Mouse (Mus musculus): ENCODE results near the gene AU018091. TPM values are rescaled to one million over a fixed set of nuclear protein-coding genes. Genes with fewer than 3 reads are reported as not detected.
"Not testable (repeated sequence)": the region's sequence is repeated elsewhere in the genome, so short reads cannot be mapped to it uniquely, and the experiment has no call there.

The AU018091 gene
- total and polyA plus RNA-seq, 2 experiments from 2014 or later = not detected

GRCm38 (mm10) chr7:3186136-3186535 is 17.1 kb upstream of the AU018091 start:
- H3K9ac ChIP-seq (replicated peaks; ENCODE audit: low read length, poor library complexity, severe bottlenecking) = no peak overlapping the region
- TF ChIP-seq CTCF (IDR thresholded peaks at IDR 0.05) = no peak
- WGBS = 82% methylated on average over 1 of the region's 1 CpGs

GRCm38 (mm10) chr7:3184394-3184793 is 15.4 kb upstream of the AU018091 start:
- H3K36me3 ChIP-seq (ENCODE audit: insufficient read depth, low read length) = no peaks in the 10 kb centered on the region
- H3K4me2 ChIP-seq (ENCODE audit: low read depth, low read length, poor library complexity, severe bottlenecking) = no peak overlapping the region
- no peak overlapping the region for H3K4me3 ChIP-seq (ENCODE audit: low read depth, low read length)
- 44% methylated on average over 4 of the region's 4 CpGs for WGBS
- no peaks in the 10 kb centered on the region for H3K4me1 ChIP-seq (ENCODE audit: insufficient read depth, low read length)
- peak; percentile 54 for TF ChIP-seq CTCF (IDR thresholded peaks at IDR 0.05)
- no peaks in the 10 kb centered on the region for H3K27me3 ChIP-seq (ENCODE audit: insufficient read depth, low read length)
- no peak overlapping the region for H3K27ac ChIP-seq (ENCODE audit: low read depth, low read length)
- ATAC-seq (ENCODE audit: low FRiP score) (no peak), DNase-seq (ENCODE audit: low spot score) (peak; percentile 9)
- no peaks in the 10 kb centered on the region for H3K9me3 ChIP-seq (ENCODE audit: low read length)
- no peak overlapping the region for H3K9ac ChIP-seq (replicated peaks; ENCODE audit: low read length, poor library complexity, severe bottlenecking)

More at GRCm38 (mm10) chr7:3186136-3186535, 17.1 kb upstream of the AU018091 start:
- no peak for ATAC-seq (ENCODE audit: low FRiP score)
- no peaks in the 10 kb centered on the region for H3K4me1 ChIP-seq (ENCODE audit: insufficient read depth, low read length)
- no peak overlapping the region for H3K4me2 ChIP-seq (ENCODE audit: low read depth, low read length, poor library complexity, severe bottlenecking)
- H3K36me3 ChIP-seq (ENCODE audit: insufficient read depth, low read length) = no peaks in the 10 kb centered on the region
- no peak overlapping the region for H3K27ac ChIP-seq (ENCODE audit: low read depth, low read length)
- H3K9me3 ChIP-seq (ENCODE audit: low read length) = no peaks in the 10 kb centered on the region
- H3K27me3 ChIP-seq (ENCODE audit: insufficient read depth, low read length) = no peaks in the 10 kb centered on the region
- H3K4me3 ChIP-seq (ENCODE audit: low read depth, low read length) = no peak overlapping the region
- DNase-seq (ENCODE audit: low spot score) = no peak

GRCm38 (mm10) chr7:3180958-3181357 is 12.0 kb upstream of the AU018091 start:
- H3K4me3 ChIP-seq (ENCODE audit: low read depth, low read length); H3K4me1 ChIP-seq (ENCODE audit: insufficient read depth, low read length); H3K27ac ChIP-seq (ENCODE audit: low read depth, low read length); H3K27me3 ChIP-seq (ENCODE audit: insufficient read depth, low read length); H3K4me2 ChIP-seq (ENCODE audit: low read depth, low read length, poor library complexity, severe bottlenecking); H3K9ac ChIP-seq (replicated peaks; ENCODE audit: low read length, poor library complexity, severe bottlenecking); DNase-seq (ENCODE audit: low spot score); ATAC-seq (ENCODE audit: low FRiP score); H3K9me3 ChIP-seq (ENCODE audit: low read length); H3K36me3 ChIP-seq (ENCODE audit: insufficient read depth, low read length): not testable (repeated sequence)
- WGBS = 93% methylated on average over 22 of the region's 24 CpGs

GRCm38 (mm10) chr7:3168296-3168695 is 707 bp downstream of the AU018091 start:
- WGBS = 91% methylated on average over 1 of the region's 1 CpGs
- Histone ChIP-seq H3K4me2 (ENCODE audit: low read depth, low read length, poor library complexity, severe bottlenecking) (no peak overlapping the region), H3K9ac (replicated peaks; ENCODE audit: low read length, poor library complexity, severe bottlenecking) (no peak overlapping the region), H3K4me1 (ENCODE audit: insufficient read depth, low read length) (no peaks in the 10 kb centered on the region), H3K9me3 (ENCODE audit: low read length) (no peaks in the 10 kb centered on the region), H3K36me3 (ENCODE audit: insufficient read depth, low read length) (no peaks in the 10 kb centered on the region), H3K4me3 (ENCODE audit: low read depth, low read length) (no peak overlapping the region), H3K27me3 (ENCODE audit: insufficient read depth, low read length) (no peaks in the 10 kb centered on the region), H3K27ac (ENCODE audit: low read depth, low read length) (no peak overlapping the region)
- TF ChIP-seq CTCF (IDR thresholded peaks at IDR 0.05) = no peak
- DNase-seq (ENCODE audit: low spot score) (no peak), ATAC-seq (ENCODE audit: low FRiP score) (no peak)

GRCm38 (mm10) chr7:3166270-3166669 is 2.7 kb downstream of the AU018091 start:
- no peak overlapping the region for H3K4me2 ChIP-seq (ENCODE audit: low read depth, low read length, poor library complexity, severe bottlenecking)
- H3K36me3 ChIP-seq (ENCODE audit: insufficient read depth, low read length) = no peaks in the 10 kb centered on the region
- no peak overlapping the region for H3K27ac ChIP-seq (ENCODE audit: low read depth, low read length)
- no peak overlapping the region for H3K4me3 ChIP-seq (ENCODE audit: low read depth, low read length)
- WGBS = 88% methylated on average over 4 of the region's 4 CpGs
- TF ChIP-seq CTCF (IDR thresholded peaks at IDR 0.05) = no peak
- no peak for ATAC-seq (ENCODE audit: low FRiP score)
- no peaks in the 10 kb centered on the region for H3K27me3 ChIP-seq (ENCODE audit: insufficient read depth, low read length)
- no peak for DNase-seq (ENCODE audit: low spot score)
- H3K9me3 ChIP-seq (ENCODE audit: low read length) = no peaks in the 10 kb centered on the region
- no peaks in the 10 kb centered on the region for H3K4me1 ChIP-seq (ENCODE audit: insufficient read depth, low read length)
- no peak overlapping the region for H3K9ac ChIP-seq (replicated peaks; ENCODE audit: low read length, poor library complexity, severe bottlenecking)

GRCm38 (mm10) chr7:3164991-3165390 is 4.0 kb downstream of the AU018091 start:
- H3K9me3 ChIP-seq (ENCODE audit: low read length) = no peaks in the 10 kb centered on the region
- no peaks in the 10 kb centered on the region for H3K27me3 ChIP-seq (ENCODE audit: insufficient read depth, low read length)
- DNase-seq (ENCODE audit: low spot score) (no peak), ATAC-seq (ENCODE audit: low FRiP score) (no peak)
- no peak for TF ChIP-seq CTCF (IDR thresholded peaks at IDR 0.05)
- H3K4me3 ChIP-seq (ENCODE audit: low read depth, low read length) = no peak overlapping the region
- H3K4me1 ChIP-seq (ENCODE audit: insufficient read depth, low read length) = no peaks in the 10 kb centered on the region
- H3K27ac ChIP-seq (ENCODE audit: low read depth, low read length) = no peak overlapping the region
- no peak overlapping the region for H3K9ac ChIP-seq (replicated peaks; ENCODE audit: low read length, poor library complexity, severe bottlenecking)
- no peak overlapping the region for H3K4me2 ChIP-seq (ENCODE audit: low read depth, low read length, poor library complexity, severe bottlenecking)
- H3K36me3 ChIP-seq (ENCODE audit: insufficient read depth, low read length) = no peaks in the 10 kb centered on the region
